ENCODE assay signal across 12 mouse cellular contexts in the genomic region with DNA sequence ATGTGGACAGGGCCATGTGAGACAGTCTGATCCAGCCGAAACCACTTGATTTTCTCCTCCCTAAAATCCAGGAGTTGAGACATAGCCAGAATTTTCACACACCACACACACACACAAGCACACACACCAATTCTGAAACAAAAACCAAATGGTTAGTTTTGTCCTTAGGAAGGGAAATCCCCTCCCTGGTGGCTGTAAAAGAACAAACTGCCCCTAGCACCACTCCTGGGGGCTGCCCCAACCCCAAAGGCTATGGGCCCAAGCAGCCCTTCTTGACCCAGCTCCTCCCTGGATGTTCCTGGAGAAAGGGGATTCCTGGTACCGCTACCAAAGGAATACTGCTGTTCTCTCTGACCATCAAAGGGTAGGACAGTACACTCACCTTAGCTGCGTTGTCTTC.
"Had no signal": no experiment of that assay in that cellular context is flagged by ENCODE, and none has a peak within 500 bp of the region (broad histone marks: within the 10 kb centered on the region; RNA-seq: fewer than 3 reads in every experiment).

No protein-coding gene starts in this region.

- H3K27ac ChIP-seq: kidney, postnatal 0 days; limb, embryonic 12.5 days; liver, embryonic 13.5 days; lung, embryonic 15.5 days; midbrain, embryonic 10.5 days; midbrain, embryonic 15.5 days; neural tube, embryonic 12.5 days had no signal

- DNase-seq: kidney, postnatal 36 days; liver; liver, embryonic 13.5 days; liver, postnatal 0 days; lung, postnatal 14 days; thymus, postnatal 4 days had no signal

- H3K4me3 ChIP-seq: limb, embryonic 12.5 days; liver, embryonic 13.5 days; lung, embryonic 15.5 days; midbrain, embryonic 10.5 days; midbrain, embryonic 15.5 days; neural tube, embryonic 12.5 days had no signal

- H3K36me3 ChIP-seq: midbrain, embryonic 15.5 days had no signal
